Mouse (Mus musculus) limb, embryonic 15.5 days (tissue): ENCODE measurements around the gene Ccin. TPM values are rescaled to one million over a fixed set of nuclear protein-coding genes. Genes with fewer than 3 reads are reported as not detected.
A peak's percentile ranks its signal among the peaks of the same experiment; 100 is the strongest.

Source experiments
- ATAC-seq: fragments of 200-750 bp; cut with Nextera tagmentation; 2 replicates; pipeline ENCODE4 v1.8.0; 2017; ENCODE audit warnings: low read depth, moderate TSS enrichment; ENCODE audit not compliant: insufficient number of reproducible peaks, low FRiP score, low TSS enrichment
- H3K27ac ChIP-seq: fragments of 300-500 bp; sonication (generic); 2 replicates; pipeline ENCODE4 v1.5.1; 2015; ENCODE audit warnings: moderate library complexity, mild to moderate bottlenecking, inconsistent platforms
- H3K27me3 ChIP-seq: fragments of 300-500 bp; sonication (generic); 2 replicates; pipeline ENCODE4 v1.6.1; 2015; ENCODE audit warnings: inconsistent platforms
- H3K36me3 ChIP-seq: fragments of 300-500 bp; sonication (generic); 2 replicates; pipeline ENCODE4 v1.6.1; 2015; ENCODE audit warnings: inconsistent platforms
- H3K4me1 ChIP-seq: fragments of 300-500 bp; sonication (generic); 2 replicates; pipeline ENCODE4 v1.6.1; 2015; ENCODE audit warnings: inconsistent platforms
- H3K4me2 ChIP-seq: fragments of 300-500 bp; sonication (generic); 2 replicates; pipeline ENCODE4 v1.6.1; 2015; ENCODE audit warnings: mild to moderate bottlenecking, inconsistent platforms
- H3K4me3 ChIP-seq: fragments of 300-500 bp; sonication (generic); 2 replicates; pipeline ENCODE4 v1.5.1; 2015; ENCODE audit warnings: mild to moderate bottlenecking, inconsistent platforms
- H3K9ac ChIP-seq: fragments of 300-500 bp; sonication (generic); 2 replicates; pipeline ENCODE4 v1.6.1; 2015; ENCODE audit warnings: inconsistent platforms
- H3K9me3 ChIP-seq: fragments of 300-500 bp; sonication (generic); 2 replicates; pipeline ENCODE4 v1.6.1; 2016; ENCODE audit warnings: inconsistent platforms
- WGBS: fragments of 180-500 bp; shearing (Covaris S2); methylation state at CpG from one replicate; pipeline ENCODE4 v1.1.7; 2015; 5-methylcytosine and 5-hydroxymethylcytosine counted together
- polyA plus RNA-seq: library from polyadenylated mRNA; unstranded; fragments of >200 nt; fragmentation: Nextera tagmentation; extraction: Ambion mirVana; gene quantifications from 2 replicates; pipeline ENCODE4 v1.2.1, GENCODE M21; 2015

Gene Ccin
- polyA plus RNA-seq, 1 experiment from 2014 or later = not detected

GRCm38 (mm10) chr4:43978521-43979443, 4.5 kb upstream of the Ccin start:
- WGBS = 22% methylated on average over 17 of the region's 17 CpGs
- H3K9me3 ChIP-seq = no peaks in the 10 kb centered on the region
- H3K36me3 ChIP-seq = peaks cover 8% of the 10 kb centered on the region
- no peak overlapping the region for H3K9ac ChIP-seq
- H3K27ac ChIP-seq = peak overlapping the region; percentile 82
- ATAC-seq = peak; percentile 36; the same call in 1 of the 2 replicates
- H3K4me3 ChIP-seq = no peak overlapping the region
- H3K4me2 ChIP-seq = no peak overlapping the region
- H3K27me3 ChIP-seq = no peaks in the 10 kb centered on the region
- peaks cover 32% of the 10 kb centered on the region for H3K4me1 ChIP-seq

- peak overlapping the region; percentile 82 for H3K27ac ChIP-seq
These were observed 3.5 kb upstream of the Ccin start for GRCm38 (mm10) chr4:43979746-43980145.

GRCm38 (mm10) chr4:43980236-43980635, 3.0 kb upstream of the Ccin start:
- WGBS = 70% methylated on average over 4 of the region's 4 CpGs
- Histone ChIP-seq H3K4me1 (peaks cover 32% of the 10 kb centered on the region), H3K9me3 (no peaks in the 10 kb centered on the region), H3K36me3 (peaks cover 8% of the 10 kb centered on the region), H3K27ac (peak overlapping the region; percentile 82; the same call in 1 of the 2 replicates), H3K4me3 (no peak overlapping the region), H3K9ac (no peak overlapping the region), H3K4me2 (no peak overlapping the region), H3K27me3 (no peaks in the 10 kb centered on the region)
- no peak for ATAC-seq

More at GRCm38 (mm10) chr4:43979746-43980145, 3.5 kb upstream of the Ccin start:
- no peak; the same call in 1 of the 2 replicates for ATAC-seq
- peaks cover 8% of the 10 kb centered on the region for H3K36me3 ChIP-seq
- H3K9me3 ChIP-seq = no peaks in the 10 kb centered on the region
- H3K4me1 ChIP-seq = peaks cover 32% of the 10 kb centered on the region
- no peak overlapping the region for H3K4me2 ChIP-seq
- H3K27me3 ChIP-seq = no peaks in the 10 kb centered on the region
- WGBS = 42% methylated on average over 3 of the region's 3 CpGs
- H3K9ac ChIP-seq = no peak overlapping the region
- no peak overlapping the region for H3K4me3 ChIP-seq

- Histone ChIP-seq H3K36me3 (peaks cover 8% of the 10 kb centered on the region), H3K9ac (no peak overlapping the region), H3K4me3 (no peak overlapping the region), H3K4me2 (no peak overlapping the region), H3K9me3 (no peaks in the 10 kb centered on the region), H3K27ac (no peak overlapping the region), H3K4me1 (peaks cover 32% of the 10 kb centered on the region), H3K27me3 (no peaks in the 10 kb centered on the region)
- ATAC-seq = no peak
- WGBS = 87% methylated on average over 6 of the region's 6 CpGs
These were observed 2.4 kb upstream of the Ccin start for GRCm38 (mm10) chr4:43980846-43981245.

GRCm38 (mm10) chr4:43981251-43981650, 2.0 kb upstream of the Ccin start:
- no peak overlapping the region for H3K4me2 ChIP-seq
- H3K27me3 ChIP-seq = no peaks in the 10 kb centered on the region
- peaks cover 30% of the 10 kb centered on the region for H3K4me1 ChIP-seq
- H3K9ac ChIP-seq = no peak overlapping the region
- H3K9me3 ChIP-seq = no peaks in the 10 kb centered on the region
- H3K4me3 ChIP-seq = no peak overlapping the region
- H3K27ac ChIP-seq = no peak overlapping the region
- WGBS = 88% methylated on average over 7 of the region's 7 CpGs
- peaks cover 8% of the 10 kb centered on the region for H3K36me3 ChIP-seq
- ATAC-seq = no peak

GRCm38 (mm10) chr4:43982053-43982732, 1.1 kb upstream of the Ccin start:
- Histone ChIP-seq H3K27me3 (no peaks in the 10 kb centered on the region), H3K9ac (0 out of 2 replicates have a peak overlapping the region, but pooled peaks have one; percentile 18), H3K9me3 (no peaks in the 10 kb centered on the region), H3K27ac (peak overlapping the region; percentile 51; the same call in 1 of the 2 replicates), H3K4me1 (peaks cover 29% of the 10 kb centered on the region), H3K4me3 (peak overlapping the region; percentile 35), H3K4me2 (peak overlapping the region; percentile 64), H3K36me3 (peaks cover 8% of the 10 kb centered on the region)
- 2% methylated on average over 24 of the region's 24 CpGs for WGBS
- peak; percentile 81 for ATAC-seq

- H3K27me3 ChIP-seq = no peaks in the 10 kb centered on the region
- WGBS = 91% methylated on average over 22 of the region's 22 CpGs
These were observed 473 bp downstream of the Ccin start for GRCm38 (mm10) chr4:43983756-43984155.

GRCm38 (mm10) chr4:43984326-43984725, 1.0 kb downstream of the Ccin start:
- no peak overlapping the region for H3K4me2 ChIP-seq
- H3K27ac ChIP-seq = no peak overlapping the region
- 90% methylated on average over 19 of the region's 19 CpGs for WGBS
- H3K27me3 ChIP-seq = no peaks in the 10 kb centered on the region
- no peaks in the 10 kb centered on the region for H3K9me3 ChIP-seq
- H3K9ac ChIP-seq = no peak overlapping the region
- no peak overlapping the region for H3K4me3 ChIP-seq
- no peak for ATAC-seq
- peaks cover 17% of the 10 kb centered on the region for H3K4me1 ChIP-seq
- H3K36me3 ChIP-seq = no peaks in the 10 kb centered on the region

More at GRCm38 (mm10) chr4:43983756-43984155, 473 bp downstream of the Ccin start:
- Histone ChIP-seq H3K4me1 (peaks cover 23% of the 10 kb centered on the region), H3K4me3 (no peak overlapping the region), H3K4me2 (no peak overlapping the region), H3K9me3 (no peaks in the 10 kb centered on the region), H3K36me3 (no peaks in the 10 kb centered on the region), H3K27ac (no peak overlapping the region), H3K9ac (no peak overlapping the region)
- no peak for ATAC-seq

GRCm38 (mm10) chr4:43988976-43989375, 5.7 kb downstream of the Ccin start:
- Histone ChIP-seq H3K9me3 (no peaks in the 10 kb centered on the region), H3K27ac (no peak overlapping the region), H3K9ac (no peak overlapping the region), H3K4me1 (no peaks in the 10 kb centered on the region), H3K27me3 (no peaks in the 10 kb centered on the region), H3K4me3 (no peak overlapping the region), H3K4me2 (no peak overlapping the region), H3K36me3 (no peaks in the 10 kb centered on the region)
- no peak for ATAC-seq
- 88% methylated on average over 3 of the region's 3 CpGs for WGBS

GRCm38 (mm10) chr4:43993072-43993471, 9.8 kb downstream of the Ccin start:
- Histone ChIP-seq H3K27me3 (no peaks in the 10 kb centered on the region), H3K4me2 (no peak overlapping the region), H3K36me3 (no peaks in the 10 kb centered on the region), H3K4me1 (no peaks in the 10 kb centered on the region), H3K4me3 (no peak overlapping the region), H3K9me3 (no peaks in the 10 kb centered on the region), H3K9ac (no peak overlapping the region), H3K27ac (no peak overlapping the region)
- ATAC-seq = no peak
- WGBS = 89% methylated on average over 11 of the region's 11 CpGs

GRCm38 (mm10) chr4:43994342-43994741, 11.1 kb downstream of the Ccin start:
- Histone ChIP-seq H3K4me1 (no peaks in the 10 kb centered on the region), H3K9ac (no peak overlapping the region), H3K36me3 (no peaks in the 10 kb centered on the region), H3K27ac (no peak overlapping the region), H3K4me3 (no peak overlapping the region), H3K9me3 (no peaks in the 10 kb centered on the region), H3K4me2 (no peak overlapping the region), H3K27me3 (no peaks in the 10 kb centered on the region)
- no peak for ATAC-seq
- WGBS = 62% methylated on average over 2 of the region's 2 CpGs

- no peak overlapping the region for H3K4me2 ChIP-seq
- H3K27me3 ChIP-seq = no peaks in the 10 kb centered on the region
- H3K27ac ChIP-seq = no peak overlapping the region
- H3K4me1 ChIP-seq = no peaks in the 10 kb centered on the region
- H3K9me3 ChIP-seq = no peaks in the 10 kb centered on the region
- no peak overlapping the region for H3K4me3 ChIP-seq
- 83% methylated on average over 6 of the region's 6 CpGs for WGBS
- H3K9ac ChIP-seq = no peak overlapping the region
- no peak for ATAC-seq
- no peaks in the 10 kb centered on the region for H3K36me3 ChIP-seq
These were observed 20.3 kb downstream of the Ccin start for GRCm38 (mm10) chr4:44003622-44004021.
